Mouse (Mus musculus) cerebellum, adult 2 months (tissue): ENCODE results near the gene Asgr2.
A peak's percentile ranks its signal among the peaks of the same experiment; 100 is the strongest.

Experiments used
- CTCF ChIP-seq: fragments of 200-500 bp; IDR thresholded peaks from 2 replicates; pipeline ENCODE4 v1.5.1; 2011; ENCODE audit warnings: low read depth, mild to moderate bottlenecking, control low read depth, low read length, moderate library complexity, borderline replicate concordance; ENCODE audit not compliant: insufficient read depth
- POLR2A ChIP-seq: fragments of 200-500 bp; IDR thresholded peaks from 2 replicates; pipeline ENCODE4 v1.6.1; 2011; ENCODE audit warnings: low read length, control low read depth, borderline replicate concordance; ENCODE audit not compliant: insufficient read depth

GRCm38 (mm10) chr11:70049816-70050215 lies 42.6 kb upstream of the Asgr2 start:
- TF ChIP-seq POLR2A (no peak), CTCF (peak; percentile 15; the same call in 1 of the 2 replicates)
